Mouse (Mus musculus) forebrain, embryonic 11.5 days (tissue): ENCODE data around the gene Eya2. TPM values are rescaled to one million over a fixed set of nuclear protein-coding genes. Genes with fewer than 3 reads are reported as not detected.

Experiments
- ATAC-seq: fragments of 200-750 bp; cut with Nextera tagmentation; replicated peaks from 2 replicates; pipeline ENCODE4 v1.8.0; 2017; ENCODE audit warnings: moderate TSS enrichment; ENCODE audit not compliant: low FRiP score
- DNase-seq: peaks from one replicate; pipeline ENCODE4 v3.0.0-alpha.2; 2017; ENCODE audit warnings: low spot score
- H3K27ac ChIP-seq: fragments of 300-500 bp; sonication (generic); 2 replicates; pipeline ENCODE4 v1.5.1; 2014; ENCODE audit warnings: low read depth, low read length
- H3K27me3 ChIP-seq: fragments of 300-500 bp; sonication (generic); 2 replicates; pipeline ENCODE4 v1.6.1; 2014; ENCODE audit warnings: mild to moderate bottlenecking, low read length, mixed read lengths; ENCODE audit not compliant: control insufficient read depth, insufficient read depth
- H3K36me3 ChIP-seq: fragments of 300-500 bp; sonication (generic); 2 replicates; pipeline ENCODE4 v1.6.1; 2014; ENCODE audit warnings: mild to moderate bottlenecking, low read length, moderate library complexity, mixed read lengths; ENCODE audit not compliant: control insufficient read depth, insufficient read depth
- H3K4me1 ChIP-seq: fragments of 300-500 bp; sonication (generic); replicated peaks from 2 replicates; pipeline ENCODE4 v1.6.1; 2014; ENCODE audit warnings: low read length, mixed read lengths; ENCODE audit not compliant: control insufficient read depth, insufficient read depth
- H3K4me2 ChIP-seq: fragments of 300-500 bp; sonication (generic); 2 replicates; pipeline ENCODE4 v1.6.1; 2014; ENCODE audit warnings: low read depth, mild to moderate bottlenecking, low read length, moderate library complexity, mixed read lengths; ENCODE audit not compliant: severe bottlenecking
- H3K4me3 ChIP-seq: fragments of 300-500 bp; sonication (generic); 2 replicates; pipeline ENCODE4 v1.5.1; 2014; ENCODE audit warnings: low read depth, low read length
- H3K9ac ChIP-seq: fragments of 300-500 bp; sonication (generic); 2 replicates; pipeline ENCODE4 v1.6.1; 2014; ENCODE audit warnings: low read length
- H3K9me3 ChIP-seq: fragments of 300-500 bp; sonication (generic); 2 replicates; pipeline ENCODE4 v1.6.1; 2016; ENCODE audit warnings: low read length, mixed read lengths; ENCODE audit not compliant: control insufficient read depth
- WGBS: fragments of 180-500 bp; shearing (Covaris S2); extraction: QIAGEN DNeasy Blood & Tissue Kit; methylation state at CpG from one replicate; pipeline ENCODE4 v1.1.7; 2014; 5-methylcytosine and 5-hydroxymethylcytosine counted together
- polyA plus RNA-seq: library from polyadenylated mRNA; unstranded; fragments of >200 nt; fragmentation: Nextera tagmentation; extraction: Ambion mirVana; gene quantifications from 2 replicates; pipeline ENCODE4 v1.2.1, GENCODE M21; 2014

Eya2 gene
- polyA plus RNA-seq, 1 experiment from 2014 or later = 10.3 TPM

DNA sequence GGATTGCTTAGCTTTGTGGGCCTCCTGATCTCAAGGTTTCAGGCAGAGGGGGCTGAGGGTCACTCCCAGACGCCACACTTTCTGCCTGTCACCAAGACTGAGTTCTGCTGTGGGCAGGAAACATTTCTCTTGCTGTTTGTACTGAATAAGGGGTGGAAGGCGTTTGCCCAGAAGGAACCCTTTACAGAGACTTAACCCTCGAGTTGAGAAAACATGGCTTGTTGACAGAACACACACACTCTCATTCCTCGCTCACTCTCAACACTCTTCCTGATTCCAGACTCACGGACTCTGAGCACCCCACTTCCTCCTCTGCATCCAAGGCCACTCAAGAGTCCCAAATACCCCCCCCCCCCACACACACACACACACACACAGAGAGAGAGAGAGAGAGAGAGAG is 3.3 kb downstream of the Eya2 start:
- no peak overlapping the region for H3K9ac ChIP-seq
- no peak for DNase-seq
- H3K27me3 ChIP-seq = peaks cover 24% of the 10 kb centered on the region
- no peak for ATAC-seq
- H3K4me2 ChIP-seq = no peak overlapping the region
- no peaks in the 10 kb centered on the region for H3K36me3 ChIP-seq
- WGBS = 49% methylated on average over 5 of the region's 5 CpGs
- no peak overlapping the region for H3K27ac ChIP-seq
- H3K4me3 ChIP-seq = no peak overlapping the region
- peaks cover 15% of the 10 kb centered on the region; the same call in 1 of the 2 replicates for H3K4me1 ChIP-seq
- H3K9me3 ChIP-seq = no peaks in the 10 kb centered on the region; the same call in 1 of the 2 replicates

DNA sequence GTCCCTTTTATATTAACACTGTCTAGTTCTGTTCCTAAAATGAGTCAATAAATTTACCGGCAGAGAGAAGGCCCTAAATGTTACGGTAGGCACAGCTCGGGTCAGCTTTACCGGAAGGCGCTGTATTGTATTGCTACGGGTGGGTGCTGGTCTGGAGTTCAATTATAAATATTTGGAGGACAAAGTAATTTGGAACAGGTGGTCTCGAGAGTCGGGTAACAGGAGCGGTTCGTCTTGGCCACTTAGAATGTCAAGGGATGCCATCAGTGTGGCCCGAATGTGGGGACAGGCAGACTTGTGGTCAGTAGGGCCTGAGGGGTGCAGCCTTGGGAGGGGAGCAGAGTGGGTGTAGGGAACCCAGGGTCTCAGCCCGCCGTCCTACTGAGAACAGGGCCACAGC is 4.7 kb downstream of the Eya2 start:
- Histone ChIP-seq H3K4me3 (no peak overlapping the region), H3K36me3 (no peaks in the 10 kb centered on the region), H3K27me3 (peaks cover 16% of the 10 kb centered on the region), H3K4me2 (no peak overlapping the region), H3K9me3 (no peaks in the 10 kb centered on the region), H3K27ac (no peak overlapping the region), H3K4me1 (peaks cover 20% of the 10 kb centered on the region; the same call in 1 of the 2 replicates), H3K9ac (no peak overlapping the region)
- no peak for ATAC-seq
- DNase-seq = no peak
- 81% methylated on average over 13 of the region's 13 CpGs for WGBS

DNA sequence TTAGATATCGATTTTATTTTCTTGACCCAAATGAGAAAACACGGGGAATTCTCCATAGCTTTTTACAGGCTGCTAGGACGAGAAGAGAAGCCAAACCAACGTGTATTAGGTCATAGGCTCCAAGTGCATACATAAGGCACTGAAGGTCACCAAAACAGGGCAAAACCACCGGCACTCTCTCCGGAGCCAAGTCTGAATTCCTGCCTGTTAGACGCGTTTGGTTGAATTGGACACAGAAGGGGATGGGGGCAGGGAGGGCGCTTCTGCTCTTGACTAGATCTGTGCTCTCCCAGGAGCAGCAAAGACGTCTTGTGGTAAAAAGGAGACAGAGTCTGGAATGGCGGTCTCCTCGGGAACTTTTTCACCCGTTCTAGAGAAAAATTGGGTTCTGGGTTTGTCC is 6.1 kb downstream of the Eya2 start:
- H3K9me3 ChIP-seq = no peaks in the 10 kb centered on the region
- no peaks in the 10 kb centered on the region for H3K36me3 ChIP-seq
- 49% methylated on average over 13 of the region's 13 CpGs for WGBS
- H3K4me1 ChIP-seq = peaks cover 13% of the 10 kb centered on the region; the same call in 1 of the 2 replicates
- H3K27ac ChIP-seq = no peak overlapping the region
- no peak overlapping the region for H3K4me3 ChIP-seq
- ATAC-seq (no peak), DNase-seq (no peak)
- H3K27me3 ChIP-seq = peaks cover 3% of the 10 kb centered on the region
- no peak overlapping the region for H3K4me2 ChIP-seq
- H3K9ac ChIP-seq = no peak overlapping the region

DNA sequence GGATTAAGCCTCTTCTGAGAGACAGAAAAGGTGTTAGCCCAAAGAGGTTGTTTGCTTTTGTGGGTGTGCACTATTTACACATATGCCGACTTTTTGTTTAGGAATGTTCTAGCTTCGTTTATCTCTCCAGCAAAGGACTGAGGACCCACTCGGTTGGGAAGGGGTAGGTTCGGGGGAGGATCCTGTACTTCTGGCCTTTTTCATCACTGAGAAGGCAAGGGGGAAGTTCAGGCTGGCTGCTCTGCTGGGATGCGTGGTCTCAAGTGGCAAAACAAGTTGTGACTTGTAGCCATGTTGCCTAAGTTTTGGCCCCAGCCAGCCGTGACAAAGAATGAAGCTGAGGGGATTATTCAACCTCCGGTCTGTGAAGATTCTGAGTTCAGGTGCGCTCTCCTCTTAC is 6.8 kb downstream of the Eya2 start:
- ATAC-seq (no peak), DNase-seq (no peak)
- no peaks in the 10 kb centered on the region for H3K36me3 ChIP-seq
- no peak overlapping the region for H3K27ac ChIP-seq
- H3K4me3 ChIP-seq = no peak overlapping the region
- no peak overlapping the region for H3K9ac ChIP-seq
- H3K4me1 ChIP-seq = peaks cover 13% of the 10 kb centered on the region; the same call in 1 of the 2 replicates
- H3K27me3 ChIP-seq = peaks cover 2% of the 10 kb centered on the region; the same call in 1 of the 2 replicates
- 55% methylated on average over 8 of the region's 8 CpGs for WGBS
- H3K9me3 ChIP-seq = no peaks in the 10 kb centered on the region
- no peak overlapping the region for H3K4me2 ChIP-seq

DNA sequence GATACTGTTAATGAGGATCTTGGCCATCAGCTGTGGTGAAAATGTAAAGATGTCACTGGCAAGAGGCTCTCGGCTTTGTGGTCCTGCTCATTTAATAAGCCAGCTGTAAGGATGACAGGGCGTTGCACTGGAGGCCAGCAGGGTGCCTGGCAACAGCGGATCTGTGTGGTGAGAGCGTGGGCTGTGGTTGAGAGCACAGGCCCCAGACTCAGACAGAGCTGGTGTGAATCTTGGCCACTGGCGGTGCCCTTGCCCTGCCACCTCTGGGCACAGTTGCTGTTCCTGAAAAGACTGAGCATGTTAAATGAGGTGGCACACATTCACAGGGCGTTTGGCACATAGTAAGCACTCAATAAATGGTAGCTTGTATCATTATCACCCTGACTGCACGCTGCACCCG is 8.9 kb downstream of the Eya2 start:
- Histone ChIP-seq H3K4me2 (no peak overlapping the region), H3K4me3 (no peak overlapping the region), H3K9me3 (no peaks in the 10 kb centered on the region), H3K9ac (no peak overlapping the region), H3K27me3 (no peaks in the 10 kb centered on the region), H3K27ac (no peak overlapping the region), H3K4me1 (peaks cover 9% of the 10 kb centered on the region; the same call in 1 of the 2 replicates), H3K36me3 (no peaks in the 10 kb centered on the region)
- 61% methylated on average over 8 of the region's 8 CpGs for WGBS
- peak; percentile 56 for DNase-seq
- ATAC-seq = no peak

DNA sequence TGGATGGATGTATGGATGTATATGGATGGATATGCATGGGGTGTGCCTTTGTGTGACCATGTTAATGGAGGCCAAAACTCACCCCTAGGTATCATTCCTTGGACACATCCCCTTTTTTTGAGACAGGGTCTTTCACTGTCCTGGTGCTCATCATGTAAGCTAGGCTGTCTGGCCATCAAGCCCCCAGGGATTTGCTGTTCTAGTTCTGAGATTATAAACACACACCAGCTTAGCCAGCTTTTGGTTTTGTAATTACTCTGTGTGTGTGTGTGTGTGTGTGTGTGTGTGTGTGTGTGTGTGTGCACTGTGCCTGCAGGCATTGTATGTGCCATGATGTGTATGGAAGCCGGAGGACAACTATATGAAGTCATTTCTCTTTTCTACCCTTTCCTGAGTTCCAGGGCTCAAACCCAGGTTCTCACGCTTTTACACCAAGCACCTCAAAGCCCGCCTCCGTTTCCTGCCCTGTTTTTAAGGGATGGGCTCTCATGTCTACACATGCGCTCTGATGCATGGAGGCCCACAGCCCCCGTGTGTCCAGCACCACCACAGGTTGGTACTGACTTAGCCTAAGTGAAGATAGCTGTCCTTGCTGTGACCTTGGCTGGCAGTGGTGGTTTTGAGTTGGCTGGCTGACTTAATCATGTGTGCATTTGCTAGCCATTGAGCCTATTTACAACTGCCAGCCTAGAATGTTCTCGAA is 16.9 kb downstream of the Eya2 start:
- no peaks in the 10 kb centered on the region for H3K27me3 ChIP-seq
- no peaks in the 10 kb centered on the region for H3K9me3 ChIP-seq
- no peak overlapping the region for H3K4me3 ChIP-seq
- no peak overlapping the region for H3K9ac ChIP-seq
- 96% methylated on average over 7 of the region's 7 CpGs for WGBS
- ATAC-seq (no peak), DNase-seq (no peak)
- H3K4me1 ChIP-seq = no peaks in the 10 kb centered on the region
- H3K27ac ChIP-seq = no peak overlapping the region
- H3K4me2 ChIP-seq = no peak overlapping the region
- no peaks in the 10 kb centered on the region for H3K36me3 ChIP-seq

DNA sequence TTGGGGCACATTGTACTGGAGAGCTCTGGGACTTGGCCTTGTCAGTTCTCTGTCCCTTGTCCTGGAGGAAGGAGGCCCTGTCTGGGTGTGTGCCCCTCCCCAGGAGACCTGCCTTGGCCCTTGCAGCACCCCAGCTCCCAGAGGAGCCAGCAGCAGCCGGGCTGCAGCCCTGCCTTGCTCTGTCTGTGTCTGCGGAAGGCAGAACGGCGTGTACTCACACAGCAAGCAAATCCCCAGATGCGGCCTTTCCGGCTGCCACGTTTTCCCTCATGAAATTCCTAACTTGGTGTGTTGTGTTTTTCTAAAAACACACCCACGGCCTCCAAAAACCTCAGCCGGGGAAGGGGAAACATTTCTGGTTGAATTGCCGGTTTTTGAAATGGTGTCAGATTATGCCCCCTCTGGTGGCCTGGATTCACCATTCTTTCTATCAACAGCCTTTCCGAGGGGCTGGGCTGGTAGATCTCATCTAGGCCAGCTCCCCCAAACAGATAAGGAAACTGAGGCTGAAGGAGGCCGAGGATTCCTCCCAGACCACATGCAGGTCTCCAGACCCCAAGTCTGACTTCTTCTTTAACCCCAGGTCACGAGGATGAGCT is 19.0 kb downstream of the Eya2 start:
- no peaks in the 10 kb centered on the region for H3K4me1 ChIP-seq
- no peak for DNase-seq
- 80% methylated on average over 13 of the region's 13 CpGs for WGBS
- no peaks in the 10 kb centered on the region for H3K9me3 ChIP-seq
- ATAC-seq = no peak
- H3K27me3 ChIP-seq = no peaks in the 10 kb centered on the region
- H3K9ac ChIP-seq = no peak overlapping the region
- no peaks in the 10 kb centered on the region for H3K36me3 ChIP-seq
- no peak overlapping the region for H3K4me2 ChIP-seq
- no peak overlapping the region for H3K27ac ChIP-seq
- H3K4me3 ChIP-seq = no peak overlapping the region

DNA sequence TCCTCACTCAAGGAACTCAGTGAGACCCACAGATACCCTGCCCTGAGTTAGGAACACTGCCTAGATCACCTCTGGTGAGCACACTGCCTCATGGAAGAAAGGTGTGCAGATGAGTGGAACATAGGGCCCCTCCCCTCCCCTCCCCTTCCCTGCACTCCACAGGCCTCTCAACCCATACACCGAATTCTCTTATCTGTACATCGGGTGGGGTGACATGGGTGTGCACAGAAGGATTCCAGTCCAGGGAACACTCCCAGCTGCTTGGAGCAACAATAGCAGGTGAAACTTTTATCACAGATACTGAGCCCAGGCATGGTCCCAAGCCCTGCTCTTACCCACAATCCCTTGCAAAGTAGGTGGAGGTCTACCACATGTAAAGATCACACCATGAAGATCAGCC is 26.7 kb downstream of the Eya2 start:
- Histone ChIP-seq H3K27ac (no peak overlapping the region), H3K36me3 (no peaks in the 10 kb centered on the region), H3K9ac (no peak overlapping the region), H3K4me2 (no peak overlapping the region), H3K4me1 (no peaks in the 10 kb centered on the region), H3K27me3 (no peaks in the 10 kb centered on the region), H3K4me3 (no peak overlapping the region), H3K9me3 (no peaks in the 10 kb centered on the region)
- no peak for ATAC-seq
- WGBS = 92% methylated on average over 2 of the region's 2 CpGs
- DNase-seq = no peak

DNA sequence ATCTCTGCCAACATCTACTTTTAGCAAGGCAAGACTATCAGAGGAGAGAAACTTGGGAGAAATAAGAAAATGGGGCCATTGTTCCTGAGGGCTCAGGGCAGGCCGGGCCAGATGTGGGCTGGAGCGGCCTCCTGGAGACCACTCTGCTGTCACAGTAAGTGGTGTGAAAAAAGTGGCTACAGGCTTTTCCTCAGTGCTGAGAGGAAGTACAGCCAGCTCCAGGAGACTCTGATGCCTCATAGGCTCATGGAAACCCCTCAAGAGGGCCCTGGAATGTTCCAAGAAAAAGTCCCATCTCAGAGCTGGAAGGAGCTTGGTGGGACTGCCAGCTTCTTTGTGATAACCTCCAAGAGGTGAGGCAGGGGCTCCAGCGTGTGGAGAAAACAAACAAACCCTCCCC is 27.8 kb downstream of the Eya2 start:
- Histone ChIP-seq H3K4me1 (no peaks in the 10 kb centered on the region), H3K36me3 (no peaks in the 10 kb centered on the region), H3K27me3 (no peaks in the 10 kb centered on the region), H3K4me2 (no peak overlapping the region), H3K9me3 (no peaks in the 10 kb centered on the region), H3K9ac (no peak overlapping the region), H3K4me3 (no peak overlapping the region), H3K27ac (no peak overlapping the region)
- ATAC-seq (no peak), DNase-seq (no peak)
- 70% methylated on average over 3 of the region's 3 CpGs for WGBS
